Mouse (Mus musculus) heart, embryonic 15.5 days (tissue): ENCODE results near the gene Slc15a1. TPM values are rescaled to one million over a fixed set of nuclear protein-coding genes. Genes with fewer than 3 reads are reported as not detected.

Source experiments
- ATAC-seq: fragments of 200-750 bp; cut with Nextera tagmentation; replicated peaks from 2 replicates; pipeline ENCODE4 v1.8.0; 2017; ENCODE audit warnings: low read depth, moderate TSS enrichment; ENCODE audit not compliant: insufficient number of reproducible peaks, insufficient read depth, low FRiP score
- H3K27ac ChIP-seq: fragments of 300-500 bp; sonication (generic); 2 replicates; pipeline ENCODE4 v1.5.1; 2015; ENCODE audit warnings: mild to moderate bottlenecking, inconsistent platforms
- H3K27me3 ChIP-seq: fragments of 300-500 bp; sonication (generic); 2 replicates; pipeline ENCODE4 v1.6.1; 2015; ENCODE audit warnings: inconsistent platforms
- H3K36me3 ChIP-seq: fragments of 300-500 bp; sonication (generic); 2 replicates; pipeline ENCODE4 v1.6.1; 2015; ENCODE audit warnings: mild to moderate bottlenecking, inconsistent platforms
- H3K4me1 ChIP-seq: fragments of 300-500 bp; sonication (generic); replicated peaks from 2 replicates; pipeline ENCODE4 v1.6.1; 2015; ENCODE audit warnings: inconsistent platforms
- H3K4me2 ChIP-seq: fragments of 300-500 bp; sonication (generic); 2 replicates; pipeline ENCODE4 v1.6.1; 2015; ENCODE audit warnings: inconsistent platforms, mild to moderate bottlenecking, moderate library complexity
- H3K4me3 ChIP-seq: fragments of 300-500 bp; sonication (generic); 2 replicates; pipeline ENCODE4 v1.5.1; 2015; ENCODE audit warnings: mild to moderate bottlenecking, inconsistent platforms
- H3K9ac ChIP-seq: fragments of 300-500 bp; sonication (generic); 2 replicates; pipeline ENCODE4 v1.6.1; 2015; ENCODE audit warnings: mild to moderate bottlenecking, inconsistent platforms
- H3K9me3 ChIP-seq: fragments of 300-500 bp; sonication (generic); replicated peaks from 2 replicates; pipeline ENCODE4 v1.6.1; 2016; ENCODE audit warnings: inconsistent platforms
- WGBS: fragments of 180-500 bp; shearing (Covaris S2); methylation state at CpG from one replicate; pipeline ENCODE4 v1.1.7; 2015; ENCODE audit warnings: mixed read lengths; 5-methylcytosine and 5-hydroxymethylcytosine counted together
- polyA plus RNA-seq: library from polyadenylated mRNA; unstranded; fragments of >200 nt; fragmentation: Nextera tagmentation; extraction: Ambion mirVana; gene quantifications from 2 replicates; pipeline ENCODE4 v1.2.1, GENCODE M21; 2015

The Slc15a1 gene
- 0.18 and 0.29 TPM in 2 replicates for polyA plus RNA-seq

DNA sequence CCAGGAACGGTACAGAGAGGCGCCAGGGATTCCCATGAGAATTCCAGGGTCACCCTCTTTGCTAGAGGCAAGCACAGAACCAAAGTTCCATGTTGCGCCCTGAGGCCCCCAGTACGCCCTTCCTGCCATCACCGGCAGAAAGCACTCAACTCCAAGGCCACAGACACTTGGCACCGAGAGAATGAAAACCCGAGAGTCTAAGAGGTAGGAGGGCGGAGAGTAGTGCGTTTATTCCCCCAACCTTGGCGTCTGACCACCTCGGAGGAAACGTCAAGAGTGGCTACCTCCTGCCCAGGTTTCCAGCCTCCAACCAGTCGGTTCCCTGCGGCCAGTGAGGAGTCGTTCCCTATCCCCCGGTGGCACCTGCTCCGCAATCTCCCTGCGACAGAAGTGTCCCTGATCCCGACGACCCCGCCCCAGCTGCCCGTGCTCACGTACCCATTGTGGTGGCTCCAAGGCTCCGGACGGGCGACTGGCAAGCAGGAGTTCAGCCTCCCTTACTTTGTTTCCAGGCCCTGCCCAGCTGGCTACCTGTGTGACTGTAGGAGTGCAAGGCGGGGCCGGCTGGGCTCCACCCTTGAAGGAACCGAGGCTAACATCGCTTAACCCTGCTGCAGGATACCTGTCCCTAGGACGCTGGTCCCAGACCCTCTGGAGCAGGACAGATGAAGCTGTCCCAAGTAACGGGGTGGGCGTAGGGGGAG lies at the start of gene Slc15a1:
Gene Slc15a1, minus strand, starts transcription at position 472 of the 704 bp plus-strand sequence.
- no peaks in the 10 kb centered on the region for H3K36me3 ChIP-seq
- peak within 1 kb of the TSS; percentile 34 for H3K4me3 ChIP-seq
- H3K27ac ChIP-seq = no peak within 1 kb of the TSS
- 10% methylated on average over 33 of the region's 33 CpGs for WGBS
- no peak within 1 kb of the TSS for H3K9ac ChIP-seq
- H3K9me3 ChIP-seq = no peaks in the 10 kb centered on the region
- H3K27me3 ChIP-seq = peaks cover 30% of the 10 kb centered on the region
- H3K4me1 ChIP-seq = peaks cover 11% of the 10 kb centered on the region; the same call in 1 of the 2 replicates
- H3K4me2 ChIP-seq = peak within 1 kb of the TSS; percentile 61
- no peak for ATAC-seq

DNA sequence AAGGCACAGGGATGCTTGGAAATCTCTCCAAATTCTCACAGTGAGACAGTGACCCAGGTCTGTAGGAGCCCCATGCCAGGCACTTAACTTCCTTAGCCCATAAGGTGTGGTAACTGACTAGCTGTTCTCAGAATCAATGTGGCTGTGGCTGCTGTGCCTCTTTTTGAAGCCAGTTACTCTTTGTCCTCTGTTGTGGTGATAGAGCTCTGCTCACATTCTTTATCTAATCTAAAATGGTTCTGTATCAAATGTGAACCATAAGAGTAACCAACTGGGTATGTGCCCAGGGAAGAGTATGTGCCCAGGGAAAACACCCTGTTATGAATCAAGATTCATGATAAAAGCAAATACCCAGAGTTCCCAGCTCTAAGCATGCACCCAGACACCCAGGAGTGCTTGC lies 48.7 kb upstream of the Slc15a1 start:
- Histone ChIP-seq H3K27ac (no peak overlapping the region), H3K36me3 (no peaks in the 10 kb centered on the region), H3K9ac (no peak overlapping the region), H3K9me3 (no peaks in the 10 kb centered on the region), H3K4me1 (no peaks in the 10 kb centered on the region), H3K4me3 (no peak overlapping the region), H3K27me3 (no peaks in the 10 kb centered on the region), H3K4me2 (no peak overlapping the region)
- no peak for ATAC-seq

DNA sequence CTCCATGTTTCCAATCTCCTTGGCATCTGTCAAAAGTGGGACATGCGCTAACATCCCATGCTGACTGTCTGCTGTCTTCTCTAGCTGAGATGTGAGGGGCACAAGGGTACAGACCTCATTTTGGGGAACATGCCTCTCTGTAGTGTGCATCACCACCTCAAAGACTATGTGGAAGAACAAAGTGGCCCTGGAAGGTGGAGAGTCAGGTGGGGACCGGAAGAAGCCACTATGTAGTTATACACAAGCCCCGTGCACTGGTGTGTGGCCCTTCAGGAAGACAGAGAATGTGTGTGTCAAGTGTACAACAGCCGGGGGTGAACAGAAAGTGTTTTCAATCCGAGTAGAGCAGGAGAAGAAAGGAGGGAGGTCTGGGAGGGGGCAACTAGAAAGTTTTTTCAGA lies 47.5 kb upstream of the Slc15a1 start:
- 79% methylated on average over 5 of the region's 5 CpGs for WGBS
- Histone ChIP-seq H3K27me3 (no peaks in the 10 kb centered on the region), H3K4me2 (no peak overlapping the region), H3K4me1 (0 out of 2 replicates have a peak, but pooled peaks cover 3% of the 10 kb centered on the region), H3K4me3 (no peak overlapping the region), H3K9ac (no peak overlapping the region), H3K27ac (no peak overlapping the region), H3K9me3 (no peaks in the 10 kb centered on the region), H3K36me3 (no peaks in the 10 kb centered on the region)
- ATAC-seq = no peak

DNA sequence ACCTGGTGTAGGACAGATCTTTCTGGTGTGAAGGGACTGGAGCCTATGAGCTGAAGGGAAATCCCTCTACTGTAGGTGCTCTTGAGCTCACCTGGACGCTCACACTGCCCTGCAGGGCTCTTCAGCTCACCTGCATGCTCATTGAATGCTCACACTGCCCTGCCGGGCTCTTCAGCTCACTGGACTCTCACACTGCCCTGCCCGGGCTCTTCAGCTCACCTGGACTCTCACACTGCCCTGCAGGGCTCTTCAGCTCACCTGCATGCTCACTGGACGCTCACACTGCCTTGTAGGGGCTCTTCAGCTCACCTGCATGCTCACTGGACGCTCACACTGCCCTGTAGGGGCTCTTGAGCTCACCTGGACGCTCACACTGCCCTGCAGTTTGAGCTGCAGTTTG lies 44.8 kb upstream of the Slc15a1 start:
- no peak overlapping the region for H3K4me3 ChIP-seq
- no peak overlapping the region for H3K9ac ChIP-seq
- no peak overlapping the region for H3K4me2 ChIP-seq
- H3K9me3 ChIP-seq = no peaks in the 10 kb centered on the region
- 77% methylated on average over 6 of the region's 6 CpGs for WGBS
- no peaks in the 10 kb centered on the region for H3K27me3 ChIP-seq
- no peak for ATAC-seq
- 0 out of 2 replicates have a peak, but pooled peaks cover 4% of the 10 kb centered on the region for H3K4me1 ChIP-seq
- H3K27ac ChIP-seq = no peak overlapping the region
- H3K36me3 ChIP-seq = 0 out of 2 replicates have a peak, but pooled peaks cover 4% of the 10 kb centered on the region

DNA sequence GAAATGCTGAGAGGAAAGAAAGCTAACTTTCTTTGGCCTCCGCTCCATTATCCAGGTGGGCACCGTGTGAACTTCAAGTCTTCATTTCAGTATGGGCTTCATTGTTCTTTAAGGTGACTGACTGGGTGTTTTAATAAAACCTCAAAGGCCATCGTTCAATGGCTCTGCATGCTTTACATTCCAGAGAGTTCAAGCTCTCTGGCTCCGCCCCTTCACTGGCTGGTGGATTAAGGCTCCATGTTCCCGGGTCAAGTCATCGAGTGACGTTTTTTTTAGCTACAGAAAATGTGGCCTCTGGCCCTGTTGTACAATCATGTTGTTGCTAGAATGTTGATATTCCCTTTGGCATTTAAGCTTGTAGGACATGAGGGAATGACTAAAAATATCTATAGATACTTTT lies 42.7 kb upstream of the Slc15a1 start:
- no peak overlapping the region for H3K4me3 ChIP-seq
- H3K27me3 ChIP-seq = no peaks in the 10 kb centered on the region
- H3K4me2 ChIP-seq = no peak overlapping the region
- no peak for ATAC-seq
- 0 out of 2 replicates have a peak, but pooled peaks cover 4% of the 10 kb centered on the region for H3K4me1 ChIP-seq
- H3K9me3 ChIP-seq = no peaks in the 10 kb centered on the region
- 0 out of 2 replicates have a peak, but pooled peaks cover 4% of the 10 kb centered on the region for H3K36me3 ChIP-seq
- WGBS = 46% methylated on average over 7 of the region's 7 CpGs
- no peak overlapping the region for H3K9ac ChIP-seq
- H3K27ac ChIP-seq = no peak overlapping the region

DNA sequence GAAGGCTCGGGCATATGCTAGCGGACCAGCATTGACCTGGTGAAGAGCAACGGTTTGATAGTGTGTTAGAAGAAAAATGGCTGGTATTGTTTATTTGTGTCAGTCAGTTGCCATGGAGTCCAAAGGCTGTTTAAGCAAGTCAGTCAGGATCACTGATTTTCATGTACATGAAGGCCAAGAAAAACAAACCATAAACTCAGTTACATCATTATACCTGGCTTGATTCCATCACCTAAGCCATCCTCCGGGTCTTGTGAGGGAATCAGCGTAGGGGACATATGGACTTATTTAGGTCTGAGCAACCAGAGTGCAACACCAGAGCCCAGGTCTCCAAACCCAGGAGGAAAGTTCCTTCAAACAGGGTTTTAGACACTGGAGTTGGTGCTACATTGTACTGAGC lies 41.6 kb upstream of the Slc15a1 start:
- 72% methylated on average over 5 of the region's 5 CpGs for WGBS
- ATAC-seq = no peak
- Histone ChIP-seq H3K4me2 (no peak overlapping the region), H3K4me3 (no peak overlapping the region), H3K27ac (no peak overlapping the region), H3K27me3 (no peaks in the 10 kb centered on the region), H3K36me3 (0 out of 2 replicates have a peak, but pooled peaks cover 4% of the 10 kb centered on the region), H3K9me3 (no peaks in the 10 kb centered on the region), H3K4me1 (0 out of 2 replicates have a peak, but pooled peaks cover 4% of the 10 kb centered on the region), H3K9ac (no peak overlapping the region)

DNA sequence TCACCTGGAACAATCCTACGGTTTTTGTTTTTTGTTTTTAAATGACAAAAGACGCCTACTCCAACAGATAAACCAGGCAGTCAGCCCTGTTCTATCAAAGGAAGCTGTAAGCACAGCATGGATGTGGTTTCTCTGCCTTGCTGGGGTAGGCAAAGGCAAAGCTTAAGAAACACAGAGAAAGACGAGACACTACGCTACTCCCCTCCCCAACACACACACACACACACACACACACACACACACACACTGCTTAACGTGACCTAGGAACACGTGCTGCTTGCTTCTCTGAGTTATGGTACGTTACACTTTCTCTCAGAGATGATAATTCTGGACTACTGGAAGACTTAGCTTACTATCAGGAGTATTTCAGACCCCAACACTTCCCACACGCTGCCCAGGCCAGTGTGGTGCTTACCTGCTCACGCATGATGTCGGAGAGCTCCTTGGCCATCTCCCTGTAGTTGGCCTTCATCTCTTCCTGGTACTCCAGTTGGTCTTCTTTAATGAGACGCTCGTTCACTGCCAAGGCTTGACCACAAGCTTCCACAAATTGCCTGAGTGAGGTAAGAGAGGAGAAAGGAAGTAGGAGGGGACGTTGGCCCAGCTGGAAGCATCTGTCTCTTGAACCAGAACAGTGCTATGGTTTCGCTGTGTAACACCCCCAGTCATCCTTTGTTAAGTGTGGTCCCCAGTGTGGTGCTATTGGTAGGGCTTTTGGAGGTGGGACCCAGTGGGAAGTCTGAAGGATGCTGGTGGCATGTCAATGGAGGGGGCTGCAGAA lies 40.7 kb upstream of the Slc15a1 start:
- Histone ChIP-seq H3K4me1 (peaks cover 12% of the 10 kb centered on the region; the same call in 1 of the 2 replicates), H3K9me3 (no peaks in the 10 kb centered on the region), H3K4me3 (no peak overlapping the region), H3K9ac (no peak overlapping the region), H3K36me3 (0 out of 2 replicates have a peak, but pooled peaks cover 4% of the 10 kb centered on the region), H3K27ac (no peak overlapping the region), H3K4me2 (no peak overlapping the region), H3K27me3 (no peaks in the 10 kb centered on the region)
- no peak for ATAC-seq
- 82% methylated on average over 14 of the region's 14 CpGs for WGBS

DNA sequence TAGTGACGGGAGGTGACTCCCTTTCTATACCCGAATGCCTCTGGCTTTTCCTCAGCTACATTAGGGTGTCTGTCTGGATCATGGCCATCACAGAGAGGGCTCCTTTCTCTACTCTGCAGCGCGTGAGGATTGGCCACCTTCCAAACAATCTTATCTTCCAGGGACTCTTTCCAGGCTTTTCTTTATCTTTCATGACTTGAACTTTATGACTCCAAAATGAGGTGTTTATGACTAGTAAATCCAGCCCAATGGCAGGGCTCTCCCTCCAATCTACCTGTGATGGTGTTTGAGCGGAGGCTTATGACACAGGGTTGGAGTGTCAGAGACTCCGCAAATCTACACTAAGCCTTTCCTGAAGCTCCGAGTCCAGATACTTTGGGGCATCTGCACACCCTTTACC lies 36.2 kb upstream of the Slc15a1 start:
- H3K9ac ChIP-seq = no peak overlapping the region
- H3K27me3 ChIP-seq = no peaks in the 10 kb centered on the region
- no peak; the same call in 1 of the 2 replicates for ATAC-seq
- H3K9me3 ChIP-seq = no peaks in the 10 kb centered on the region
- no peak overlapping the region for H3K4me3 ChIP-seq
- H3K36me3 ChIP-seq = 0 out of 2 replicates have a peak, but pooled peaks cover 4% of the 10 kb centered on the region
- no peak overlapping the region for H3K4me2 ChIP-seq
- H3K27ac ChIP-seq = no peak overlapping the region
- peaks cover 8% of the 10 kb centered on the region; the same call in 1 of the 2 replicates for H3K4me1 ChIP-seq
- WGBS = 39% methylated on average over 7 of the region's 7 CpGs

DNA sequence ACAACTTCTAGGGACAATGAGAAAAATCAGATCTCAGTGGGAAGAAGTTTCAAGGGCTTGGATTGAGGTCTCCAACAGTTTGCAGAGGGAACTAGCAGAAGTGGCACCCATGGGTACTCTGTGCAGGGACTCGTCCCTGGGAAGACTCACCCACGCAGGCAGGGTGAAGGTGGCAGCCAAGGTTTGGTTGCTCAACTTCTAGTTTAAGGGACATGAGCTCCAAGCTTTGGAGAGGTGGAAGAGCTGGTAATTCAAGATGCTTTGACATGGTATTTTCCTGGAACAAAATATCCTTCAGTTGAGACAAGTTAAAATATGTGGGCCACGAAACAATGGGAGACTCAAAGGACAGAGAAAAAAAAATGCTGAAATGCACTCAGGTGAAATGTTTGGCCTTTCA lies 29.4 kb upstream of the Slc15a1 start:
- no peaks in the 10 kb centered on the region for H3K9me3 ChIP-seq
- no peak overlapping the region for H3K27ac ChIP-seq

DNA sequence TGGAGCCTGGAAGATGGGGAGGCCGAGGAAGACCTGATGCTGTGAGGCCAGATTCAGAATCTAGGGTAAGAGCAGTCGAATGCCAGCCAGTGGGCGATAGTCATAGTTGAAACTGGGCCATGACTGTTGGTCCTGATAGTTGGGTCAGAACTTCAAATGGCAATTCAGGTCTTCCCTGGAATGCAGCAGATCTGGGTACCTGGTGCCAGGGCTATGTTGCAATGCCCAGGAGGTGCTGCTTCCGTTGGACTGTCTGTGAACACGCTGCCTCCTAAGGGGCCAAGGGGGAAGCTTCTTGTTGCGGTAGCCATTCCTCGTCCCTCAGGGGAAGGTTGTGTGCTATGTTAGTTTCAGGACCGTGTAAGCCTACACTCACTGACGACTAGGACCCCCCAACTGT lies 25.8 kb upstream of the Slc15a1 start:
- H3K27me3 ChIP-seq = no peaks in the 10 kb centered on the region
- no peak for ATAC-seq
- no peak overlapping the region for H3K27ac ChIP-seq
- no peaks in the 10 kb centered on the region for H3K4me1 ChIP-seq
- H3K36me3 ChIP-seq = no peaks in the 10 kb centered on the region
- H3K4me2 ChIP-seq = no peak overlapping the region
- no peaks in the 10 kb centered on the region for H3K9me3 ChIP-seq
- WGBS = 77% methylated on average over 9 of the region's 9 CpGs
- no peak overlapping the region for H3K9ac ChIP-seq
- H3K4me3 ChIP-seq = no peak overlapping the region

More for the DNA sequence above, 29.4 kb upstream of the Slc15a1 start:
- no peak overlapping the region for H3K4me3 ChIP-seq
- no peak overlapping the region for H3K4me2 ChIP-seq
- H3K27me3 ChIP-seq = no peaks in the 10 kb centered on the region
- WGBS = 80% methylated on average over 3 of the region's 3 CpGs
- no peak for ATAC-seq
- H3K9ac ChIP-seq = no peak overlapping the region
- no peaks in the 10 kb centered on the region for H3K36me3 ChIP-seq
- H3K4me1 ChIP-seq = no peaks in the 10 kb centered on the region

DNA sequence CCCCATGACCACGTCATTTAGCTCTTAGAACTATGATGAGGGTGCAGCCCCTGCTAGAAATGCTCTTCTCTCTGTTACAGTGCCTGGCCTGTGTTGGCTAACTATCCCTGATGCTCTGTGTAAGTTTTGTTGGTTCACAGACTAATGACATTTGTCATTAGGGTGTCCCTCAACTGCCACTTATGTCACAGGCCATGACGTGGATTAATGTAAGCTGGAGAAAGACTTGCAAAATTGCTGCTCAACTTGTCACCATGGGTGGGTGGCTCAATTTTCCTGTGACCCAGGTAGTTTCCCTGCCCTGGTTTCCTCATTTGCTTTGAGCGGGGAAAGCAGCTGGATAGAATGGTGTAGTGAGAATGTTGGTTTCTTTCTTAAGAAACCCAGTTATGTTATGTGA lies 22.8 kb upstream of the Slc15a1 start:
- no peak overlapping the region for H3K9ac ChIP-seq
- no peak overlapping the region for H3K4me2 ChIP-seq
- no peaks in the 10 kb centered on the region for H3K4me1 ChIP-seq
- H3K27ac ChIP-seq = no peak overlapping the region
- H3K36me3 ChIP-seq = no peaks in the 10 kb centered on the region
- no peaks in the 10 kb centered on the region for H3K9me3 ChIP-seq
- H3K4me3 ChIP-seq = no peak overlapping the region
- ATAC-seq = no peak
- H3K27me3 ChIP-seq = no peaks in the 10 kb centered on the region
- 77% methylated on average over 3 of the region's 3 CpGs for WGBS
